In genomic region chr16:97679820-97680219, GRCm38 (mm10) we compare ENCODE assay signal across 25 mouse cellular contexts.
"Had no signal": no experiment of that assay in that cellular context is flagged by ENCODE, and none has a peak within 500 bp of the region (broad histone marks: within the 10 kb centered on the region; RNA-seq: fewer than 3 reads in every experiment).

No protein-coding gene starts in this region.

- H3K27ac ChIP-seq: gastrocnemius, adult 2 months; heart, adult 2 months; hindbrain, embryonic 10.5 days; hindbrain, embryonic 12.5 days; hindbrain, embryonic 14.5 days; kidney, embryonic 15.5 days; kidney, postnatal 0 days; limb, embryonic 13.5 days; limb, embryonic 15.5 days; liver, embryonic 12.5 days had no signal

- H3K9ac ChIP-seq: hindbrain, embryonic 12.5 days; hindbrain, embryonic 14.5 days; kidney, embryonic 15.5 days; limb, embryonic 13.5 days; limb, embryonic 15.5 days; liver, embryonic 12.5 days had no signal

- H3K4me1 ChIP-seq: hindbrain, embryonic 10.5 days; hindbrain, embryonic 12.5 days; kidney, embryonic 15.5 days; limb, embryonic 13.5 days; limb, embryonic 15.5 days; liver, embryonic 12.5 days had no signal

- H3K9me3 ChIP-seq: hindbrain, embryonic 10.5 days; hindbrain, embryonic 12.5 days; kidney, embryonic 15.5 days; limb, embryonic 13.5 days; limb, embryonic 15.5 days; liver, embryonic 12.5 days had no signal

- H3K36me3 ChIP-seq: hindbrain, embryonic 10.5 days; hindbrain, embryonic 12.5 days; kidney, embryonic 15.5 days; limb, embryonic 13.5 days; limb, embryonic 15.5 days; liver, embryonic 12.5 days had no signal

- H3K4me3 ChIP-seq: gastrocnemius, adult 2 months; heart, adult 2 months; hindbrain, embryonic 10.5 days; hindbrain, embryonic 12.5 days; kidney, embryonic 15.5 days; limb, embryonic 13.5 days; limb, embryonic 15.5 days; liver, embryonic 12.5 days had no signal

- H3K27me3 ChIP-seq: hindbrain, embryonic 12.5 days; kidney, embryonic 15.5 days; limb, embryonic 13.5 days; limb, embryonic 15.5 days; liver, embryonic 12.5 days had no signal

- DNase-seq: gastrocnemius, adult 2 months; gastrocnemius, postnatal 10 days; gastrocnemius, postnatal 25 days; heart, adult 2 months; heart, postnatal 10 days; heart, postnatal 4 days; kidney, adult 11 months; kidney, adult 2 months; kidney, adult 9 months; kidney, postnatal 14 days; kidney, postnatal 36 days; layer of hippocampus, adult 9-11 months; layer of hippocampus, postnatal 36 days; left cerebral cortex, postnatal 4 days had no signal

- H3K4me2 ChIP-seq: heart, embryonic 11.5 days; hindbrain, embryonic 12.5 days; hindbrain, embryonic 14.5 days; kidney, embryonic 15.5 days; limb, embryonic 13.5 days; limb, embryonic 15.5 days; liver, embryonic 12.5 days had no signal

- ATAC-seq: hindbrain, embryonic 16.5 days; inflammation-experienced regulatory T-cells, adult 6 months; liver, embryonic 12.5 days had no signal
